Mouse (Mus musculus): ENCODE results near the gene Emx2.

Emx2 gene

DNA sequence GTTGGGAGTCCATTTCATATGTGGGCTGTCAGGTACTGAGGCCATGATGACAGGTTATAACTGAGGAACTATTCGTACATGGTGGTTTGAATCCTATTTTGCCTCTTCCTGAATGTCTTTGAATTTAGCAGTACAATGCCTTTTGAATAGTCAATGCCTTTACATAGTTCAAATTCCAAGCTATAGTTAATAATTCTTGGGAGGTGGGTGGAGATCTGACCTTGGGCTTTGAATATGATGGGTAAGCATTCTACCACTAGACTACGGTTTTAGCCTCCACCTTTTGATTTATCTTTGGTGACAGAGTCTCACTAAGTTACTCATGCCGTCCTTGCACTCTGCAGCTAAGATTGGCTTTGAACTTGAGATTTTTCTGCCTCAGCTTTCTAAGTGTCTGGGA, 55.0 kb downstream of the Emx2 start:
- no peak for DNase-seq (ENCODE audit: extremely low read depth, insufficient read length, low spot score)
